Mouse (Mus musculus) left cerebral cortex, adult 9 months (tissue): Measurements from ENCODE around the gene 1600015I10Rik.
A peak's percentile ranks its signal among the peaks of the same experiment; 100 is the strongest.

Experiments
- DNase-seq, 2 experiments: peaks; one replicate each; pipeline ENCODE4 v3.0.0; 2022; ENCODE audit warnings: low spot score in 2 of 2

Gene 1600015I10Rik

GRCm38 (mm10) chr6:48967868-48968267, 38.2 kb downstream of the 1600015I10Rik start:
- DNase-seq: no peak

DNA sequence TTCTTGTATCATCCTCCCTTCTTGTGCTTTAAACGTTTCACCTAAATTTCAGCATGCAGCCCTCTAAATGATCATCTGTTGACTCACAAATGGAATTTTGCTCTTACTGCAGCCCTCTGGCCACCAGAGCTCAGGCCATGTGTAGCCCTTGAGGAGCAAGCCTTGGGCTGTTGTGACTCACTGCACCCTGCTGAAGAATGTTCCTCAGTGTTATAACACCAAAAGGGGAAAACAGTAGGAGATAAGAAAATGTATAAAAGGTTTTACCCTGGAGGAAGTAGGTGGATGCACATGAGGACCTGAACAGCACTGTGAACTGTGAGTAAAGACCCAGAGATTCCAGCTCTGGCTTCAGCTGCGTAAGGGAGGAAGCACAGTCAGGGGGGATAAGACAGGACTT, 45.0 kb downstream of the 1600015I10Rik start, which contains the start of gene Doxl2:
Gene Doxl2, plus strand, starts transcription at position 301 of the 400 bp plus-strand sequence.
- DNase-seq: no peak

- DNase-seq: no peak
Measured at GRCm38 (mm10) chr6:48979616-48980015, 49.9 kb downstream of the 1600015I10Rik start.

GRCm38 (mm10) chr6:48982305-48982704, 52.6 kb downstream of the 1600015I10Rik start:
- DNase-seq: peak in 1 of 2 experiments; percentile 9
